Mouse (Mus musculus): ENCODE data around the gene Tespa1.
"Not testable (repeated sequence)": the region's sequence is repeated elsewhere in the genome, so short reads cannot be mapped to it uniquely, and the experiment has no call there.

Gene Tespa1

GRCm38 (mm10) chr10:130322637-130323036 lies at the start of gene Tespa1:
Tespa1 (plus strand) TSS chr10:130322870.
- peak; percentile 69 for DNase-seq (ENCODE audit: low read depth in 2 of 2, low spot score in 2 of 2)

GRCm38 (mm10) chr10:130275759-130276158 lies 46.9 kb upstream of the Tespa1 start:
- DNase-seq (ENCODE audit: low read depth in 2 of 2, low spot score in 2 of 2): no peak

- DNase-seq (ENCODE audit: low read depth in 2 of 2, low spot score in 2 of 2): no peak
These were observed 46.2 kb upstream of the Tespa1 start for GRCm38 (mm10) chr10:130276496-130276895.

GRCm38 (mm10) chr10:130280066-130280465 lies 42.6 kb upstream of the Tespa1 start, which contains the start of gene Neurod4:
Neurod4 (minus strand) TSS chr10:130280240.
- DNase-seq (ENCODE audit: low read depth in 2 of 2, low spot score in 2 of 2): no peak

- no peak for DNase-seq (ENCODE audit: low read depth in 2 of 2, low spot score in 2 of 2)
These were observed 40.7 kb upstream of the Tespa1 start for GRCm38 (mm10) chr10:130281982-130282449.

GRCm38 (mm10) chr10:130287201-130287600 lies 35.5 kb upstream of the Tespa1 start:
- no peak for DNase-seq (ENCODE audit: low read depth in 2 of 2, low spot score in 2 of 2)

GRCm38 (mm10) chr10:130288007-130288406 lies 34.7 kb upstream of the Tespa1 start:
- DNase-seq (ENCODE audit: low read depth in 2 of 2, low spot score in 2 of 2): no peak

GRCm38 (mm10) chr10:130293741-130294408 lies 28.8 kb upstream of the Tespa1 start:
- no peak for DNase-seq (ENCODE audit: low read depth in 2 of 2, low spot score in 2 of 2)

- DNase-seq (ENCODE audit: low read depth in 2 of 2, low spot score in 2 of 2): peak in 1 of 2 experiments; percentile 35
These were observed 23.9 kb upstream of the Tespa1 start for GRCm38 (mm10) chr10:130298748-130299147.

- DNase-seq (ENCODE audit: low read depth in 2 of 2, low spot score in 2 of 2): not testable (repeated sequence)
These were observed 18.5 kb upstream of the Tespa1 start for GRCm38 (mm10) chr10:130304138-130304537.

GRCm38 (mm10) chr10:130311534-130312227 lies 11.0 kb upstream of the Tespa1 start:
- DNase-seq (ENCODE audit: low read depth in 2 of 2, low spot score in 2 of 2): no peak

GRCm38 (mm10) chr10:130313531-130313930 lies 9.1 kb upstream of the Tespa1 start:
- DNase-seq (ENCODE audit: low read depth in 2 of 2, low spot score in 2 of 2): peak; percentile 40 to 58

- no peak for DNase-seq (ENCODE audit: low read depth in 2 of 2, low spot score in 2 of 2)
These were observed 8.4 kb upstream of the Tespa1 start for GRCm38 (mm10) chr10:130314110-130314829.

- no peak for DNase-seq (ENCODE audit: low read depth in 2 of 2, low spot score in 2 of 2)
These were observed 6.8 kb upstream of the Tespa1 start for GRCm38 (mm10) chr10:130315846-130316245.

- DNase-seq (ENCODE audit: low read depth in 2 of 2, low spot score in 2 of 2): no peak
These were observed 4.0 kb upstream of the Tespa1 start for GRCm38 (mm10) chr10:130318720-130319119.

GRCm38 (mm10) chr10:130320715-130321114 lies 2.0 kb upstream of the Tespa1 start:
- DNase-seq (ENCODE audit: low read depth in 2 of 2, low spot score in 2 of 2): no peak

- no peak for DNase-seq (ENCODE audit: low read depth in 2 of 2, low spot score in 2 of 2)
These were observed 608 bp upstream of the Tespa1 start for GRCm38 (mm10) chr10:130322062-130322461.

- no peak for DNase-seq (ENCODE audit: low read depth in 2 of 2, low spot score in 2 of 2)
These were observed 1.6 kb downstream of the Tespa1 start for GRCm38 (mm10) chr10:130324243-130324642.

- no peak for DNase-seq (ENCODE audit: low read depth in 2 of 2, low spot score in 2 of 2)
These were observed 8.0 kb downstream of the Tespa1 start for GRCm38 (mm10) chr10:130330711-130331110.

- no peak for DNase-seq (ENCODE audit: low read depth in 2 of 2, low spot score in 2 of 2)
These were observed 13.7 kb downstream of the Tespa1 start for GRCm38 (mm10) chr10:130336385-130336784.

- no peak for DNase-seq (ENCODE audit: low read depth in 2 of 2, low spot score in 2 of 2)
These were observed 14.9 kb downstream of the Tespa1 start for GRCm38 (mm10) chr10:130337581-130337980.

GRCm38 (mm10) chr10:130340050-130340449 lies 17.4 kb downstream of the Tespa1 start:
- DNase-seq (ENCODE audit: low read depth in 2 of 2, low spot score in 2 of 2): not testable (repeated sequence)
